Mouse (Mus musculus) hindbrain, embryonic 10.5 days (tissue): Measurements from ENCODE around the gene Tceal5. TPM values are rescaled to one million over a fixed set of nuclear protein-coding genes. Genes with fewer than 3 reads are reported as not detected.

Experiments used
- DNase-seq: peaks from one replicate; pipeline ENCODE4 v3.0.0-alpha.2; 2017; ENCODE audit warnings: low spot score
- H3K27ac ChIP-seq: fragments of 300-500 bp; sonication (generic); 2 replicates; pipeline ENCODE4 v1.5.1; 2016; ENCODE audit warnings: mild to moderate bottlenecking, moderate library complexity
- H3K27me3 ChIP-seq: fragments of 300-500 bp; sonication (generic); 2 replicates; pipeline ENCODE4 v1.6.1; 2016; ENCODE audit warnings: mild to moderate bottlenecking; ENCODE audit not compliant: poor library complexity, insufficient read depth, severe bottlenecking
- H3K36me3 ChIP-seq: fragments of 300-500 bp; sonication (generic); 2 replicates; pipeline ENCODE4 v1.6.1; 2016; ENCODE audit warnings: mild to moderate bottlenecking, moderate library complexity
- H3K4me1 ChIP-seq: fragments of 300-500 bp; sonication (generic); replicated peaks from 2 replicates; pipeline ENCODE4 v1.6.1; 2016; ENCODE audit warnings: mild to moderate bottlenecking
- H3K4me3 ChIP-seq: fragments of 300-500 bp; sonication (generic); 2 replicates; pipeline ENCODE4 v1.5.1; 2016; ENCODE audit warnings: mild to moderate bottlenecking, moderate library complexity
- H3K9me3 ChIP-seq: fragments of 300-500 bp; sonication (generic); 2 replicates; pipeline ENCODE4 v1.6.1; 2016; ENCODE audit warnings: mild to moderate bottlenecking, moderate library complexity
- WGBS: fragments of 180-500 bp; shearing (Covaris S2); methylation state at CpG from one replicate; pipeline ENCODE4 v1.1.7; 2016; 5-methylcytosine and 5-hydroxymethylcytosine counted together
- polyA plus RNA-seq: library from polyadenylated mRNA; unstranded; fragments of >200 nt; fragmentation: Nextera tagmentation; extraction: Ambion mirVana; gene quantifications from 2 replicates; pipeline ENCODE4 v1.2.1, GENCODE M21; 2016

Gene Tceal5
- polyA plus RNA-seq, 1 experiment from 2014 or later = 4.4 TPM

GRCm38 (mm10) chrX:136213396-136213795 is 9.7 kb upstream of the Tceal5 start:
- no peaks in the 10 kb centered on the region; the same call in 1 of the 2 replicates for H3K27me3 ChIP-seq
- no peak for DNase-seq
- 0 out of 2 replicates have a peak, but pooled peaks cover 5% of the 10 kb centered on the region for H3K36me3 ChIP-seq
- WGBS = 79% methylated on average over 2 of the region's 2 CpGs
- H3K4me1 ChIP-seq = 0 out of 2 replicates have a peak, but pooled peaks cover 4% of the 10 kb centered on the region
- H3K27ac ChIP-seq = no peak overlapping the region
- no peak overlapping the region for H3K4me3 ChIP-seq
- H3K9me3 ChIP-seq = no peaks in the 10 kb centered on the region

GRCm38 (mm10) chrX:136204406-136204805 is 730 bp upstream of the Tceal5 start:
- H3K27ac ChIP-seq = no peak overlapping the region
- DNase-seq = no peak
- peaks cover 6% of the 10 kb centered on the region; the same call in 1 of the 2 replicates for H3K4me1 ChIP-seq
- H3K4me3 ChIP-seq = no peak overlapping the region
- WGBS = 82% methylated on average over 6 of the region's 6 CpGs
- no peaks in the 10 kb centered on the region for H3K36me3 ChIP-seq
- H3K9me3 ChIP-seq = no peaks in the 10 kb centered on the region
- peaks cover 28% of the 10 kb centered on the region for H3K27me3 ChIP-seq

- WGBS = 18% methylated on average over 7 of the region's 7 CpGs
- Histone ChIP-seq H3K9me3 (no peaks in the 10 kb centered on the region), H3K27ac (peak overlapping the region; percentile 23; the same call in 1 of the 2 replicates), H3K36me3 (no peaks in the 10 kb centered on the region), H3K4me3 (peak overlapping the region; percentile 55), H3K27me3 (peaks cover 28% of the 10 kb centered on the region), H3K4me1 (peaks cover 6% of the 10 kb centered on the region; the same call in 1 of the 2 replicates)
- no peak for DNase-seq
Observed at GRCm38 (mm10) chrX:136203257-136203656, 419 bp downstream of the Tceal5 start.

- Histone ChIP-seq H3K4me3 (no peak overlapping the region), H3K27ac (no peak overlapping the region), H3K36me3 (no peaks in the 10 kb centered on the region), H3K27me3 (peaks cover 20% of the 10 kb centered on the region), H3K9me3 (no peaks in the 10 kb centered on the region), H3K4me1 (no peaks in the 10 kb centered on the region)
- 42% methylated on average over 1 of the region's 1 CpGs for WGBS
- DNase-seq = peak; percentile 24
Observed at GRCm38 (mm10) chrX:136196873-136197272, 6.8 kb downstream of the Tceal5 start.

- H3K27me3 ChIP-seq = 0 out of 2 replicates have a peak, but pooled peaks cover 12% of the 10 kb centered on the region
- H3K36me3 ChIP-seq = no peaks in the 10 kb centered on the region
- no peaks in the 10 kb centered on the region for H3K9me3 ChIP-seq
- WGBS = 87% methylated on average over 16 of the region's 16 CpGs
- no peak overlapping the region for H3K4me3 ChIP-seq
- no peak overlapping the region for H3K27ac ChIP-seq
- no peaks in the 10 kb centered on the region for H3K4me1 ChIP-seq
- DNase-seq = no peak
Observed at GRCm38 (mm10) chrX:136195193-136195944, 8.3 kb downstream of the Tceal5 start.

- H3K36me3 ChIP-seq = no peaks in the 10 kb centered on the region
- H3K27ac ChIP-seq = no peak overlapping the region
- peaks cover 9% of the 10 kb centered on the region for H3K27me3 ChIP-seq
- WGBS = 89% methylated on average over 1 of the region's 1 CpGs
- no peaks in the 10 kb centered on the region for H3K9me3 ChIP-seq
- DNase-seq = no peak
- peaks cover 8% of the 10 kb centered on the region; the same call in 1 of the 2 replicates for H3K4me1 ChIP-seq
- no peak overlapping the region for H3K4me3 ChIP-seq
Observed at GRCm38 (mm10) chrX:136183107-136183506, 20.6 kb downstream of the Tceal5 start.

GRCm38 (mm10) chrX:136180897-136181553 is 22.7 kb downstream of the Tceal5 start:
- H3K36me3 ChIP-seq = no peaks in the 10 kb centered on the region
- DNase-seq = peak; percentile 32
- WGBS = 17% methylated on average over 11 of the region's 11 CpGs
- H3K9me3 ChIP-seq = no peaks in the 10 kb centered on the region
- no peak overlapping the region for H3K4me3 ChIP-seq
- H3K27me3 ChIP-seq = peaks cover 15% of the 10 kb centered on the region
- peaks cover 8% of the 10 kb centered on the region; the same call in 1 of the 2 replicates for H3K4me1 ChIP-seq
- H3K27ac ChIP-seq = peak overlapping the region; percentile 81

GRCm38 (mm10) chrX:136172786-136173185 is 30.9 kb downstream of the Tceal5 start:
- 29% methylated on average over 10 of the region's 10 CpGs for WGBS

GRCm38 (mm10) chrX:136172118-136172551 is 31.5 kb downstream of the Tceal5 start, which contains the start of gene Tceal8:
TSS of gene Tceal8 (minus strand) at chrX:136172342.
- Histone ChIP-seq H3K27me3 (peaks cover 15% of the 10 kb centered on the region), H3K27ac (peak within 1 kb of the TSS; percentile 91), H3K4me3 (peak within 1 kb of the TSS; percentile 64), H3K4me1 (peaks cover 4% of the 10 kb centered on the region; the same call in 1 of the 2 replicates), H3K9me3 (no peaks in the 10 kb centered on the region), H3K36me3 (peaks cover 12% of the 10 kb centered on the region; the same call in 1 of the 2 replicates)
- peak; percentile 82 for DNase-seq
- 20% methylated on average over 10 of the region's 10 CpGs for WGBS

More at GRCm38 (mm10) chrX:136172786-136173185, 30.9 kb downstream of the Tceal5 start:
- H3K27ac ChIP-seq = peak overlapping the region; percentile 91
- peaks cover 12% of the 10 kb centered on the region; the same call in 1 of the 2 replicates for H3K36me3 ChIP-seq
- DNase-seq = peak; percentile 10
- H3K4me1 ChIP-seq = peaks cover 4% of the 10 kb centered on the region; the same call in 1 of the 2 replicates
- H3K27me3 ChIP-seq = peaks cover 15% of the 10 kb centered on the region
- peak overlapping the region; percentile 64 for H3K4me3 ChIP-seq
- no peaks in the 10 kb centered on the region for H3K9me3 ChIP-seq

- Histone ChIP-seq H3K27me3 (peaks cover 15% of the 10 kb centered on the region), H3K4me3 (peak overlapping the region; percentile 64), H3K9me3 (no peaks in the 10 kb centered on the region), H3K27ac (peak overlapping the region; percentile 91), H3K4me1 (peaks cover 4% of the 10 kb centered on the region; the same call in 1 of the 2 replicates), H3K36me3 (peaks cover 12% of the 10 kb centered on the region; the same call in 1 of the 2 replicates)
- DNase-seq = peak; percentile 76
- WGBS = 20% methylated on average over 24 of the region's 24 CpGs
Observed at GRCm38 (mm10) chrX:136171189-136172117, 32.2 kb downstream of the Tceal5 start.

GRCm38 (mm10) chrX:136170625-136171024 is 33.1 kb downstream of the Tceal5 start:
- H3K36me3 ChIP-seq = peaks cover 12% of the 10 kb centered on the region; the same call in 1 of the 2 replicates
- peaks cover 4% of the 10 kb centered on the region; the same call in 1 of the 2 replicates for H3K4me1 ChIP-seq
- WGBS = 70% methylated on average over 10 of the region's 10 CpGs
- H3K4me3 ChIP-seq = peak overlapping the region; percentile 64
- no peaks in the 10 kb centered on the region for H3K9me3 ChIP-seq
- H3K27me3 ChIP-seq = peaks cover 7% of the 10 kb centered on the region
- no peak for DNase-seq
- no peak overlapping the region for H3K27ac ChIP-seq
